Mouse (Mus musculus) layer of hippocampus, postnatal 14 days (tissue): ENCODE measurements at regions not wholly inside any gene's neighbourhood (a gene's known extent, or its start where the extent isn't known, plus 50 kb on each side); places are given as distances from the start of the nearest gene placed in this dataset.

Source experiments
- DNase-seq, 2 experiments: peaks; one replicate each; pipeline ENCODE4 v3.0.0; 2021 to 2022; ENCODE audit warnings: low spot score in 2 of 2, mixed read lengths in 1 of 2

DNA sequence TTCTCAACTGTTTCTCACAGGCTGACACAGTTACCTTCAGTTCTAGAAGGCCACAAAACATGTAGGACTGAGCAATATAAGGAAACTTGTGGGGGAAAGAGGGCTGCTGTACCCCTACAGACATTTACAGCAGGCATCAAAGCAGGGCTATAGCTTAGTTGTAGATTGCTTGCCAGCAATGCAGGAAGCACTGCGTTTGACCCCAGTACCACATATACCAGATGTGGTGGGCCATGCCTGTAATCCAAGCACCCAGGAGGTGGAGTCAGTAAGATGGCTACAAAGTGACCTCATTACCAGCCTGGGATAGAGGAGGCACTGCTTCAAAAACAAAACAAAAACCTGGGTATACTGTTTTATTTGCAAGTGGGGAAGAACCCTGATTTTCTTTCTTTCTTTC, 165.3 kb upstream of the Bcl6 start:
- DNase-seq: no peak

- no peak for DNase-seq
Observed at GRCm38 (mm10) chr16:24151831-24152247, 163.2 kb upstream of the Bcl6 start.

DNA sequence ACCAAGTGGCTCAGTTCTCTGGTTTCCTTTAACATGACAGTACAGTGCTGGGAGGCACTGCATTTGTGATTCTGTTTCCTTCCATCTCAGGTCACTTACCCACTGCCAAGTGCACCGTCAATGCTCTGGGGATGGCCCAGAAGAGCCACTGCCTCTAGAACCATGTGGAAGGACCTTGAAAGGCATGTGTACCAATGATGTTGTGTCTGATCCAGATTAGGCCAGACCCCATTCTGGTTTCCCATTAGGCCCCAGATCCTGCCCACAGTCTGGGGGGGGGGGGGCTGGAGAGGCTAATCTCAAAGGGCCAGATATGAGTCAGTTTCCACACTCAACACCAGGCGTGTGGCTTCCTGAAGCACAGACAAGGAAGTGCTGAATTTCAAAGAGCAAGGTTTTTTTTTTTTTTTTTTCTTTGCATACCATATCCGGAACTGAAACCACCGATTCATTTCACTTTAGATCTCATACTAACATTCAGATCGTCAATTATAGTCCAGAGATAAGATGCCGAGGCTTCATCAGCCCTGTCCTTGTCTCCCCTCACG, 162.6 kb upstream of the Bcl6 start:
- DNase-seq: no peak

- DNase-seq: no peak
Observed at GRCm38 (mm10) chr16:24150512-24150911, 161.9 kb upstream of the Bcl6 start.

- no peak for DNase-seq
Observed at GRCm38 (mm10) chr16:24149441-24149840, 160.8 kb upstream of the Bcl6 start.

DNA sequence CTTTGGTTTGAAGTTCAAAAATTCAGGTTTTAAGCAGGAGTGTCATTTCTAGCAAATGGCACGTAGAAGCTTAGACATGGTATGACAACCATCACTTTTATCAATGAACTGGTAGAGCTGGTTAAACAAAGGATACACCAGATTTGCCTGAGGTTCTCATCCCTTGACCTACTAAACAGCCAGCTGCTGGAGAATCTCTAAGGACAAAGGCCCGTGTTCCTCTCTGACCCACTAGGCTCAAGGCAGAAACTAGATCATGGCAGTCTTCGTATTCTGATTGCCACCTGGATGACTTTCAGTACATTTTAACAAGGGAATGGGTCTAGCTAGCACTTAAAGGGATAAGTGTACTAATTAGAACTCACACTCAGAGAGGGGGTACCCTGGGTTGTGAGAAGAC, 155.2 kb upstream of the Bcl6 start:
- DNase-seq: no peak

DNA sequence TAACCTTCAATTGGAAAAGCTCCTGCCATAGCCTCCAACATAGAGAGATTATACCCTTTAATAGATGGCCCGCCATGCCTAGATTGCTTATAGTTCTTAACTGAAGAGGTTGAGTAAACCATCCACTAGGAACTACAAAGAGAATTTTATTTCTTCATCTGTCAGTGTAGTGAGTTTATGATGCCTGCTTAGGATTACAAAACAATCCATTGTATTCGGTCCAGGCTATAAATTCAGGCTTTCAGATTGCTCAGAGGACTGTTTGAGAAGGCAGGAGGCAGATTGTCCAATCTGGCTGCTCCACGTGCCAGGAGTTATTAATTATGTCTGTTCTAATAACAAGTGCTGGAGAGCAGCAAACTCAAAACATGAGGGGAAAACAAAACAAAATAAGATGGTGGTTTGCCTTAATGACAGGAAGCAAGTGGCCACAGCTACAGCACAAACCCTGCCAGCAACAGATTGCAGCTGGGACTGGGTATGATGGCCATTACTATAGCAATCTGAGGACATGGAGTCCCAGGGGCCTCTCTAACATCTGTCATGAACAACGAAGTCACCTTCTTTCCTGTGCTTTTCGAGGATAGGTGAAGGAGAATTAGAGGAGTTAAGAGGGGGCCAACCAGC, 154.4 kb upstream of the Bcl6 start:
- no peak for DNase-seq

- DNase-seq: no peak
Observed at GRCm38 (mm10) chr16:24139109-24139508, 150.5 kb upstream of the Bcl6 start.

DNA sequence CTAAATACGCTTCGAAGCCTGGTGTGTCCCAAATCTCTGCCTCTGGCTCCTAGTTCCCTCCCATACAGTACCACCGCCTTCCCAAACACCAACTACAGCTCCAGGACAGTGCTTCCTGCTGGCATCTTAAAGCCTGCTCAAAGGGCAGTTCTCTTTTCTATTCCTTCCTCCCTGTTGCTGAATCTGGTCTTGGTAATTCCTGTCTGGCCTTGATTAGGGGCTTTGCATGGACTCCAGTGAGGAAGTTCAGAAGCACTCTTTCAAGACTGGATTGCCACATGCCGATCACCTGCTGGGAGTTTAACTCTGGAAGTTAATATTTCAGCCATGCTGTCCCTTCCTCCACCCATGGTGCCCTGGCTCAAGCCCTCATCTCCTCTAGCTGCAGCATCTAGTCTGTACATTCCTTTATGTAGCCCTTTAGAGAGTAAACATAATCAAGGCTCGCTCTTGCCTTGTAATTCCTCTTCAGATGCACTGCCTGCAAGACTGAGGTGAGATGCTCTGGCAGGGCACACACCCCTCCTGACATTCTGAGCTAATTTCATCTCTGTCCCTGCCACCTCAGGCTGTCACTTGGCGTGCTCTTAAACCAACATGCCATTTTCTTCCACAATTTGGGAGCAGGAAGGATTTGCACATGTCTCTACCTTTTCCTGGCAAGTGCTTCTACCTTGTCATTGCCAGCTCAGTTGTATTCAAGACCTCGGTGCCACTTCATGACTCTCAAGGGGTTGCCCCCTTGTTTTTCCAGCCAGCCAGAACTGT, 148.8 kb upstream of the Bcl6 start:
- DNase-seq: no peak

DNA sequence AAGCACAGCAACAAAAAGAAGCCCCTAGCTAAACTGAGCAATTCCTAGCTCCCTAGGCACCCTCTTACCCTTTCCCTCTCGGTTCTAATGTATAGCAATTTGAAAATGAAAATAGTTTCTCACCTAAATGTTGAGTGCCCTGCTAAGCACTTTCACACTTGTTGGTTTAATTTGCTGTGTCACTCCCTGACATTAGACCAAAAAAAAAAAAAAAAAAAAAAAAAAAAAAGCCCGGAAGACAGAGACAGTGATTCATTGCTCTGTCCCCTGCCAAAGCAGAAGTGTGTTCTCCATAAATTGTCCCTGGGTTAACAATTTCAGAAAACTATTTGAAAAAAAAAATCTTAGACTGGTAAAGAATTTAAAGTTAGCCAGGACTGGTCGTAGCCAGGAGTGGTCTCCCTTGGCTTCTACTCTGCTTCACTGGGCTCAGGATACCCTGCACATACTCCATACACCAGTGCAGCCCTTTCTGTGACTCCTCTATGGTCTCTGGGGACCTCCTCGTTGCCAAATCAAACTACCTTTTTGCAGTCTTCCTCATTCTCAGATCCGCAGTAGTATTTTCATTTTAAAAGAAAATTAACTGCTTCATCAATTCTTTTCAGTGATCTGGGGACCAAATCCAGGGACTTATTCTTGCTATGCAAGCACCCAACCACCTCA, 148.0 kb upstream of the Bcl6 start:
- DNase-seq: no peak

DNA sequence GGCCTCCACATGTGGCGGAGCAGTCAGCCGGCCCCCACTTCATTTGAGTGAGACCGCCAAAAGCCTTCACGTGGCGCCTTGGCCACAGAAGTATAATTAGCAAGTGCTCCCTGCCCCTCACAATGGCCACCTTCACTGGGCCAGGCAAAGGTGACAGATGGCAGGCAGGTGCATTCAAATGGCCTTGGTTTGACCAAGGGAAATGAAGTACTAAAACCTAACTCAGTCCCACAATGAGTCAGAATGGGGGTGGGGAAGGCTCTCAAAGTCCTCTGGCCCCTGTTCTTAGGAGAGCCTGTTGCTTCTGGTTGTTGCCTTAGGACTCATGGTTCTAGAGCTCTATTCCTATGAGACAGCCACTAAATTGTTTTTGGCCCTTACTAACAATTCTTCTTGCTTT, 147.2 kb upstream of the Bcl6 start:
- DNase-seq: no peak

- DNase-seq: no peak
Observed at GRCm38 (mm10) chr16:24135351-24135750, 146.7 kb upstream of the Bcl6 start.

GRCm38 (mm10) chr16:24134486-24135050, 145.9 kb upstream of the Bcl6 start:
- DNase-seq: no peak

GRCm38 (mm10) chr16:24130646-24131045, 142.0 kb upstream of the Bcl6 start:
- DNase-seq: no peak

GRCm38 (mm10) chr16:24129701-24130100, 141.0 kb upstream of the Bcl6 start:
- DNase-seq: no peak

DNA sequence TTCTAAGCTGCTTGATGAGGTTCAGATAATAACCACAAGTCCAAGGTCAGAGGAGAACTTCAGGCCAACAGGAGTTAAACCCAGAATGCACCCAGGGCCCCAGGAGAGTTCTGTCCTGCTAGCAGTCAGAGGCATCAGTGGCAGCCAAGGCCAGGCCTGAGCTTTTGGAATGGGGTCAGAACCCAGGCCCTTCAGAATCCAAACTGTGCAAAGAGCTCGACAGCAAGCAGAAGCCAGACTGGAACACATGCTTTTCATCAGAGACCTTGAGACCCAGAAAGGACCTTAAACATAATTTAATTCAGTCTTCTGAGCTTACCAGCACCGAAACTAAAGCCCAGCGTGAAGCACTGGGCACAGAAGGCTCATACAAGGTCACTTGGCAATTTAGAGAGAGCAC, 139.9 kb upstream of the Bcl6 start:
- no peak for DNase-seq

- no peak for DNase-seq
Observed at GRCm38 (mm10) chr16:24124766-24125165, 136.1 kb upstream of the Bcl6 start.

DNA sequence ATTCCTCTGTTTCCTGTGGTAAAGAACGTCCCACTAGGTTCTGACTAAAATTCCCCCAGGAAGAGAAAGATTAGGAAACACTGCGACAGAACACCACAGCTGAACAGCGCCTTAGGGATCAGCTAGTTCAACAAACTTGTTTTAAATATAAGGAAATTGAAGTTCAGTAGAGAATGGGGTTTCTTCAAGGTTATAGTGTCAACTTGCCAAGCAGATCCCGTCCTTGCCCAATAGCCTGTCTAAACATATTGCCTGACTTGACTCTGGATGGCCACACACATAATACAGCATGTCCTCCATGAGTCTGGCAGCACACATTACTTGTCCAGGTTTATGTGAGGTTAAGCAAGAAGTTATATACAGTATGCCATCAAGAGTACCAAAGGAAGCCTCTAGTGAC, 135.4 kb upstream of the Bcl6 start:
- no peak for DNase-seq

DNA sequence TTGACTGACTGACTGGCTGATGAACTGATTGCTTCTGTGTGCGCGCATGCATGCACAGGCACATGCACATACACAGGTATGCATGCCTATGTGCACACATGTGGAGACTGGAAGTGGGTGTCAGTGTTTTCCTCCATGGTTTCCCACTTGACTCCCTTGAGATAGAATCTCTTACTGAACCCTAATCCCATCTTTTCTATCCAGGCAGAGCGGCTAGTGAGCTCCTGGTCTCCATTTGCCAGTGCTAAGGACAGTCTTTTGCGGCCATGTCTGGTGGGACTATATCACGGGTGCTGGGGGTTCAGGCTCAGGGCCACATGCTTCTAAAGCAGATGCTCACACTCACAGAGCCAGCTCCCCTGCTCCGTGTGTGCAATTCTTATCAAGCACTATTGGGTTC, 133.0 kb upstream of the Bcl6 start:
- no peak for DNase-seq

- DNase-seq: no peak
Observed at GRCm38 (mm10) chr16:24120836-24121235, 132.2 kb upstream of the Bcl6 start.

DNA sequence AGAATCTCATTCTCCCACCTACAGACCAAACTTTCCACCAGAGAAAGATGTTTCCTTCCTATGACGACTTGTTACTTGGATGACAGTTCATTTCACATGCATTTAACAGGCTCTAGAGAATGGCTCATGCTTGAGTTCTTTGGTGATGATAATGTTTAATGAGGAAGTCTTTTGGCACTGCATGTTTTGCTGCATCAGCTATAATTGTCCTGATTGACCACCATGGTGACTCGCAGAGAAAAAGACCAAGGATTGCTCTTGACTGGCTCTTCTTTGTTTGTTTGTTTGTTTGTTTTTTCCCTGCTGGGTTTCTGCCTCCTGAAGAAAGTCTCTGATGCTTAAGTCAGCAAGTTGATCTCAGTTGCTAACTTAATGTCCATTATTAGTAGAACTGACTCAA, 129.8 kb upstream of the Bcl6 start:
- no peak for DNase-seq
